Mouse (Mus musculus): Measurements from ENCODE around the gene Trafd1.
"Not testable (repeated sequence)": the region's sequence is repeated elsewhere in the genome, so short reads cannot be mapped to it uniquely, and the experiment has no call there.

The Trafd1 gene

GRCm38 (mm10) chr5:121331731-121332130 is 53.7 kb downstream of the Trafd1 start:
- no peak for ATAC-seq (ENCODE audit: low TSS enrichment)

GRCm38 (mm10) chr5:121330154-121330816 is 55.1 kb downstream of the Trafd1 start:
- not testable (repeated sequence) for ATAC-seq (ENCODE audit: low TSS enrichment)

- peak; percentile 55; the same call in 1 of the 2 replicates for ATAC-seq (ENCODE audit: low TSS enrichment)
Observed at GRCm38 (mm10) chr5:121329333-121330058, 55.9 kb downstream of the Trafd1 start.

GRCm38 (mm10) chr5:121326079-121326805 is 59.2 kb downstream of the Trafd1 start:
- ATAC-seq (ENCODE audit: low TSS enrichment), result no peak
